Mouse (Mus musculus): ENCODE results near the gene Gimap3.

Gimap3 gene

DNA sequence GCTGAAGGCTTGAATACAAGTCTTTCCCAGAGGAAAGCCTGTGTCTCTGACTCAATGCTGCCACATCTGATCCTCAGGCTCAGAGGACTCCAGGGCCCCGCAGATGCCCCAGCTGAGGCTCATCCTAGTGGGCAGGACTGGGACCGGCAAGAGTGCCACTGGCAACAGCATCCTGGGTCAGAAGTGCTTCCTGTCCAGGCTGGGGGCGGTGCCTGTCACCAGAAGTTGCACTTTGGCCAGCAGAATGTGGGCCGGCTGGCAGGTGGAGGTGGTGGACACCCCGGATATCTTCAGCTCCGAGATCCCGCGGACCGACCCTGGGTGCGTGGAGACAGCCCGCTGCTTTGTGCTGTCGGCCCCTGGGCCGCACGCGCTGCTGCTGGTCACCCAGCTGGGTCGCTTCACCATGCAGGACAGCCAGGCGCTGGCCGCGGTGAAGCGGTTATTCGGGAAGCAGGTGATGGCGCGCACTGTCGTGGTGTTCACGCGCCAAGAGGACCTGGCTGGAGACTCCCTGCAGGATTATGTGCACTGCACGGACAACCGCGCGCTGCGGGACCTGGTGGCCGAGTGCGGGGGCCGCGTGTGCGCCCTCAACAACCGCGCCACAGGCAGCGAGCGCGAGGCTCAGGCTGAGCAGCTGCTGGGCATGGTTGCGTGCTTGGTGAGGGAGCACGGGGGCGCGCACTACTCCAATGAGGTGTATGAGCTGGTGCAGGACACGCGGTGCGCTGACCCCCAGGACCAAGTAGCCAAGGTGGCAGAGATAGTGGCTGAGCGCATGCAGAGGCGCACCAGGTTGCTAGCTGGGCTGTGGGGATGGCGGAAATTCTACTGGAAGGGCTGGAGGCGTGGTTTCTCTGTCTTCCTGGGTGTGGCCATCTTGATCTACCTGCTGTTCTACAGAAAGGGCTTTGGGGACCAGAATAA is 28.0 kb downstream of the Gimap3 start:
- DNase-seq (ENCODE audit: low spot score), result peak; percentile 72

DNA sequence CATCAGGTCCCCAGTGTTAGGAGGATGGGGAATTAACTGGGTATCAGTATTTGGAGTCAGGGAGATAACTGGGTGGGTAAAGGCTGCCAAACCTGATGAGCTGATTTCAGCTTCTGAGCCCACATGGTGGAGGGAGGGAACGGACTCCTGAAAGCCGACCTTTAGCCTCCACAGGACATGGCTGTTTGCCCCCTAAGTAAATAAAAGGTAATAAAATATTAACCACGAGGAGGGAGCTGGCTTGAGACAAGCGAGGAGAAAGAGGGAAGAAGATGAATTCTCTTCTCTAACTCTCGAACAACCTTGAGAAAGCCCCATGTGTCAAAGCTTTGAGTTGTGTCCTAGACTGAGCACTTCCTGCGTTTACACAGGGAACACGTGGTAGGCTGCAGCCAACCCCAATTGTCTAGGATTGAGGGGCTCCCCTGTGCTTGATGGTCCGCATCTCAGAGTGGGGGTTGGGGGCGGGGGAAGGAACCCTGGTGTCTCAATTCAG is 28.9 kb downstream of the Gimap3 start:
- peak; percentile 83 for DNase-seq (ENCODE audit: low spot score)

DNA sequence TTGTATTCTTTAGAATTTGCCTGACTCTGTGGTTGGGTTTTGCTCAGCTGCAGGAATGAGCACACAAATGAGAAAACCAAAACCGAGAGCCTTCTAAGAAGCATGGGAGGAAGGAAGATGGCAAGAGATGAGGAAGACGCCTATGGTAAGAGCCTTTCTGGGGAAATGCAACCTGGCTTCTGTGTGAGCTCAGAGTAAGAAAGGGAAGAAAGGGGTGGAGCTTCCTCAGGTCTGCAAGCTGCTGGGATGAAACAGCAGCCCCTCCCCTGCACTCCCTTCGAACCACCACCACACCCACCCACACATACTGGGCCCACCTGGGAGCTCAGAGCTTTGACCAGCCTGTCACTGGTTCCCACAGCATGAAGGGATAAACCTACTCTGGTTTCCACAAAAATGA is 29.4 kb downstream of the Gimap3 start:
- peak; percentile 77 for DNase-seq (ENCODE audit: low spot score)

DNA sequence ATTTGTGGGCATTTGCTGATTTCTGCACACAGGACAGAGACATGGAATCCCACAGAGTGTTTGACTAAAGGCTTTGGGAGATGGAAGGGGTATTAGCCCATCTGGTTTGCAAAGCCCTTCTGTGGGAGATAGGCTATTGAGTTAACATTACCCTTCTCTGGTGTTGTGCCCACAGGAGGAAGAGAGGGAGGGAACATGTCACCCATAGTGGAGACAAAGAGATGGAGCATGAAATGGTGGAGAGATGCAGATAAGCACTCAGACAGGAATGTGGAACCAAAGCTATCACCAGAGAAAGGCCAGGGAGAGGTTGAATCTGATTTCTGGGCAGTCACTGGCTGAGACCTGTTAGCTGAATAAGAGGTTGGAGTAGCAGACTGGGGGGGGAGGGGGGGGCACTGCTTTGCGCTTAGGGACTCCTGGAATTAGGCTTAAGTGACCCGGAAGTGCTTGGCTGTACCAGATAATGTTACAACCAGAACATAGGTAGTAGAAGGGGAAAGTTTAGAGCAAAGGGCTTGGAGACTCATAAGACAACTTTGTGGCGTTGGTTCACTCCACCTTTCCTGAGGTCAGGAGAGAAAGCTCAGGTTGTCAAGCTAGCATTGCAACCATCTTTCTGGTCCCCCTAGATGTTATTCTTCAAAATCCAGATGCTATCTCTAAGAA is 30.0 kb downstream of the Gimap3 start:
- DNase-seq (ENCODE audit: low spot score), result no peak

DNA sequence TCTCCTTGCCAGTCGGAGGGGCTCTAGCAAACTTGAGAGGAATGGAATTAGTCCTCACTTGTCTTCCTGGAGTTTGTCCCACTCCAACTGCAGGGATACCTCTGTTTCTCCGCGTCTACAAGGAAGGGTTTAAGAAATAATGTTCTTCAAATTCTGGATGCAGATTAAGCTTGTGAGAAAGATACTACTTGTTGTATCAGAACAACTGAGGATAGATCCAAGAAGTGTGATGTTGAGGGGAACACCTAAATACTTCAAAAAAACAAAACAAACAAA is 30.9 kb downstream of the Gimap3 start:
- DNase-seq (ENCODE audit: low spot score), result no peak

DNA sequence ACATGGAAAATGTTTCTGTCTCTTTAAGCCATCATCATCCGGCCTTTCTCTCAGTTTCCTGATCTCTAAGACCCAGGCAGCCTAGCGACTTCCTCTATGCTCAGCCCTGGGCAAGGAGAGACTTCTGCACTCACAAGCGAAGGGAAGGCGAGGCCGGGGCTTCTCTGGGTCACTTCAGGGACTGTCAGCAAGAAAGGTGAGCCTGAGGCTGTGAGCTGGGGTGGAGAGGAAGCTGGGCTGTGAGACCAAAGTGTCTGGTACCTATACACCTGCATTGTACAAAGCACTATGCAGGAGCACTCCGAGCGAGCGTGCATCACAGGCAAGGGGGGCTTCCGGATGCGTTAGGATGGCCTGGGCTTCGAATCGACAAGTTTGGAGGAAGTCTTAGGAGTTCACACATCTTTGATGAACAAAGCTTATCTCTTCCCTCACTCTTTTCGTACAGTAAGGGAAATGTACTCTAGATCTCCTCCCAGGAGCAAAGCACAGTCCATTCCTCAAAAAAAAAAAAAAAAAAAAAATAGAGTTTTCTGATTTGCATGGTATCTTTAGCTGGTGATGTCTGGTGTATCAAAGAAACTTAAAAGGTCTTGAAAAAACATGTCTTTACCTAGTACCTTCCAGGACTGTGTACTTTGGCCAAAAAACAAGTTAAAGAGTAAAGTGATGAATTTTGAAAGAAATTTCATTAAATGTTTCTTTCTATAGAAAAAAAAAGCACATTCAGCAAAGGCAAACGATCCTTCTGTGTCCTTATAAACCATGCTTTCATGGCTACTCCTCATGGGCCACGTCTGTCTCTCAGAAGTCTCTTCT is 31.5 kb downstream of the Gimap3 start, which contains the start of gene Gimap1:
Gene Gimap1, plus strand, starts transcription at position 94 of the 819 bp plus-strand sequence.
- peak; percentile 52 for DNase-seq (ENCODE audit: low spot score)

DNA sequence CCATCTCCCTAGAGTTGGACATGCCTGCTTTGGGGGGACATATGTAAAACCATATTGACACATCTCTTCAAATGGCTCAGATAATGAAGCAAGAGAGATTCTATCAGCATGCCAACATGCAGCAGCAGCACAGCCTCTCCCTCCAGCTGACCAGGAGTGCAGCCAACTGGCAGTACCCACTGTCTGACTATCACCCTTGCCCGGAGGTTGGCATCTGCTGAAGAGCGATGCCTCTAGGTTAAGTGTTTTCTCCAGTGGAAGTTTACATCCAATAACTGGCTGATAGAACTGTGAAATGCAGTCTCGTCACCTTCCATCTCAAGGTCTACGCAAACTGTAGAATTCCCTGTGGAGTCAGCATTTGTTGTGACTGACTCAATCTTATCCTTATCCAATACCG is 33.0 kb downstream of the Gimap3 start:
- DNase-seq (ENCODE audit: low spot score), result no peak

DNA sequence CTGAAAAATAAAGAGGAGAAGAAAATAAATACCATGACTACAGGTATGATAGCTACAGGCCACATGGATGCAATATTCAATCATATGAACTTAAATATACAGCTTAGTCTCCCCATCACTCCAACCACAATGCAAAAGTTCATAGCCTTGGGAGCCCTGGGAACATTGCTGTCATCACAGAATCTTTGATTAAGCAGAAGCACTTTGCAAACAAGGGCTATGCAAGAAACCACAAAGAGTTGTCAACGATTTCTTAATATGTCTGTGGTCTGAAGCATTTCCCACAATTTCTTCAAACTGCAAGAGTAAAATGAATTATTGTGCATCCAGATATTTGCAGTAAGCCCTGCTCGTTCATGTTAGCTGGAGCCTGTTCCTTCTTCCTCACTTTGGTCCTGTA is 33.6 kb downstream of the Gimap3 start:
- DNase-seq (ENCODE audit: low spot score), result no peak

DNA sequence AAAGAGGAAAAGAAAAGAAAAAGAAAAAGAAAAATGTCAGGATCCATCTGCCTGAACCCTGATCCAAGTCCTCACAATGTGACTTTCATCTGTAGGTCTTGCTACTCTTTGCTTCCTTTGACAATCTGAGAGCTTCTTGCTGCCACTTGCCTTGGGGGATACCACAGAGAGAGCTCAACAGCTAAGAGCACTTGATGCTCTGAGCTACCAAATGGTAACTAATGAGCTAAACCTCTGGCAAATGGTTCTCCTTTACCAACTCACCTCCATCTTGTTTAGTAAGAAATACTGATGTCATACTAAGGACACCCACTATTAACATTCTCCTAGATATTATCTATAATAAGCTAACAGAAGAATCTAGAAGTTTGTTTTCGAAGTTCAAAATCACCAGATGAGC is 37.0 kb downstream of the Gimap3 start:
- DNase-seq (ENCODE audit: low spot score), result no peak

DNA sequence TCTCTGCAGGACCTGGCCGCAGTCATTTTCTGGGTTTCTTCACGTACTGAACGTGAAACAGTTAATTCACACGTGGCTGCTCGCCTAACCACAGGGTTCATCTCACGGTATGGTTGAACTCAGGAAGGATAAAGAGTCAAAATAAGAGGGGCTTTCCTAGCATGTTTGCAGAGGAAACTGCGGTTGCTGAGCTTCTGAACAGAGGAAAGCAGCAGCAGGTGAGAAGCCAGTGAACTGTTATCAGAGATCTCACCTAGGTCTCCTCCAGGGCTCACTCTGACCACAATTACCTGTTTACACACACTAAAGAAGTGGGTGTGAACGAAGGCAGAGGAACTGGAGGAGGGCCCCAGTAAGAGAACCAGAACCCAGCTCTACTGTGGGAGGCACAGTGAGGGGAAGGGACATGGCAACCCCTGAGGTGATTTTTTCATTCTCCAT is 37.8 kb downstream of the Gimap3 start:
- no peak for DNase-seq (ENCODE audit: low spot score)

DNA sequence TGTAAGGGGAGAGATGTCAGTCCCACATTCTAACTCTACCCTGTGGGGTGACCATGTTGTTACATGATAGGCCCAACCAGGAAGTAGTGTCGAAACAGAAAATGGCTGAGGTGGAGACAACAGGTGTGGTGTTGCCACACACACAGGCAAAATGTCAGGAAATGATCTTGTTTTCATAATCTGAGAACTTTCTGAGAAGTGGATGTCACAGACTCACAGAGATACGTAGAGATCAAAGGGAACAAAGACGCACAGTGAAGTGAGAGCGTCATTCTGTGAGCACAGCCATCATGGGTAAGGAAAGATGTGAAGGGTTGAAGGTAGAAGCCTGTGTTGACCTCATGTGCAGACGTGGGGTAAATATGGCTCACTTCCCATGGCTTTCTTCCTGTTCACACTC is 42.9 kb downstream of the Gimap3 start:
- no peak for DNase-seq (ENCODE audit: low spot score)

DNA sequence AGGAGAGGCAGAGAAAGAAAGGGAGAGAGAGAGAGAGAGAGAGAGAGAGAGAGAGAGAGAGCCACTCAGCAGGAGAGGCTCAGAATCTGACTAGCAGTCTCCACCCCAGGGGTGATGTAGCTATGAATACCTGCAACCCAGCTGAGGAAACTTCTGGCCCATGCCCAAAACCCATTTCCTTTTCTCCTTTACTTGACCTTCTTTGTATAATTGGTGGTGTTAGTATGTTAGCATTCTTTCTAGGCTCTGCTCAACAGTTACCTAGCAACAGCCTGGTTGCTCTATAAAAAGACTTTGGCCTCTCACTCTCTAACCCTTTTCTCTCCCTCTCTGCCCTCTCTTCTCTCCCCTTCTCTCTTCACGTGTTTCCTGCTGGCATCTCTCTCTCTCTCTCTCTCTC is 45.2 kb downstream of the Gimap3 start:
- DNase-seq (ENCODE audit: low spot score), result no peak

DNA sequence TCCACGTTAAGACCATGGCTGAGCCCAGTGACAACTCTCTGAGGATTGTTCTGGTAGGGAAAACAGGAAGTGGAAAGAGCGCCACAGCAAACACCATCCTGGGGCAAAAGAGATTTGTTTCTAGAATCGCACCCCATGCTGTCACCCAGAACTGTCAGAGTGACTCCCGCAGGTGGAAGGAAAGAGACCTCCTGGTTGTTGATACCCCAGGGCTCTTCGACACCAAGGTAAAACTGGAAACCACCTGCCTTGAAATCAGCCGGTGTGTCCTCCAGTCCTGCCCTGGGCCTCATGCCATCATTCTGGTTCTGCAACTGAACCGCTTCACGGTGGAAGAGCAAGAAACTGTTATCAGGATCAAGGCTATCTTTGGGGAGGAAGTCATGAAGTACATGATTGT is 47.2 kb downstream of the Gimap3 start:
- no peak for DNase-seq (ENCODE audit: low spot score)

DNA sequence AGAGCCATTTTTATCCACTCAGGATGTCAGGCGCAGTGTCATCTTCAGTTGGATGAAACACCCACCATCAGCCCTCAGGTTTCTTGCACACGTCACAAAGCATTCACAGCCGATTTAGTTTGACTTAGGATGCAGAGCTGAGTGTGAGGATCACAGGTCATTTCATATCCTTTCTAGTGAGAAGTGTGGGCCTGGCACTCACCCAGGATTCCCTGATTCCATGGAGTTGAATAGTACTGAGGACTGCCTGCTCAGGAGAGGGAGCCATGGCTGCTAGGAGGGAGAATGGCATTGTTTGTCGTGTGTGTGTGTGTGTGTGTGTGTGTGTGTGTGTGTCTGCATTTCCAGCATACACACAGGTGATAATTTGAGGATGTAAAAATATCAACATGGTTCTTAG is 50.3 kb downstream of the Gimap3 start:
- no peak for DNase-seq (ENCODE audit: low spot score)

DNA sequence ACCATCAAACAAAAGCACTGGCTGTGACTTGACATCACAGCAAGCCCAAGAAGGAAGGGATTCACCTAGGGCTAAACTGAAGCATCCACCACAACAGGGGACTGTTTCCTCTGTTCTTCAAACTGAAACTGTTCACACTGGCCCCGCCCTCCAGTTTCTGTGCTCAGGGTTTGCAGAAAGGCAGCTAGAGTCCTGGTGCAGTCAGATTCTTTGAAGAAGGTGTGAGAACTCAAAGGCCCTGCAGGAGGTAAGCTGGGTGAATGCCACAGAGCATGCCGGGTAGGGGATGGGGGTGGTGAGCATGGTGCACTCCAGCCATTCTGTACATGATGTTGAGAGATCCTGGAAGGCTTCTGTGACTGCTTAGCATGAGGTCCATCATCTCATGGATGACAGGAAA is 52.2 kb downstream of the Gimap3 start, which contains the start of the genes Gm28053 and Gimap7:
Gene Gm28053, plus strand, starts transcription at position 153 of the 400 bp plus-strand sequence.
Gene Gimap7, plus strand, starts transcription at position 167 of the 400 bp plus-strand sequence.
- DNase-seq (ENCODE audit: low spot score), result no peak

Measured in yolk sac, embryonic 10.5 days (tissue).